Mouse (Mus musculus) adrenal gland, adult 18-20 months (tissue): ENCODE measurements around the gene Trim33. TPM values are rescaled to one million over a fixed set of nuclear protein-coding genes. Genes with fewer than 3 reads are reported as not detected.

Experiments
- DNase-seq, 2 experiments: peaks; one replicate each; pipeline ENCODE4 v3.0.0; 2021 to 2022; ENCODE audit warnings: low spot score in 2 of 2
- long read RNA-seq, 2 experiments: library from polyadenylated mRNA; stranded (forward); transcript quantifications; one replicate each; pipeline ENCODE4 v2.0.0; 2021
- total RNA-seq, 2 experiments: library from RNA; stranded (reverse); gene quantifications; 1 replicate in 1 of 2; 2 replicates in 1 of 2; pipeline ENCODE4 v1.2.3; 2021

Gene Trim33
- total RNA-seq, result 10 to 100 TPM; 28.5 to 36.8 TPM
- long read RNA-seq, experiment 1, full-length matches to known transcripts, result 1 of 2 reads
- long read RNA-seq, experiment 1, partial matches to known transcripts, result 1 of 2 reads
- long read RNA-seq, experiment 1, other reads (novel, unspliced or antisense), result 0 of 2 reads
- long read RNA-seq, experiment 2, full-length matches to known transcripts, result 1 of 17 reads
- long read RNA-seq, experiment 2, partial matches to known transcripts, result 15 of 17 reads
- long read RNA-seq, experiment 2, other reads (novel, unspliced or antisense), result 1 of 17 reads

GRCm38 (mm10) chr3:103279182-103280149 lies at the start of gene Trim33:
Gene Trim33 (plus strand): TSS chr3:103279293.
- peak; percentile 86 to 87 for DNase-seq

- no peak for DNase-seq
Observed at GRCm38 (mm10) chr3:103232398-103232797, 46.7 kb upstream of the Trim33 start.

DNA sequence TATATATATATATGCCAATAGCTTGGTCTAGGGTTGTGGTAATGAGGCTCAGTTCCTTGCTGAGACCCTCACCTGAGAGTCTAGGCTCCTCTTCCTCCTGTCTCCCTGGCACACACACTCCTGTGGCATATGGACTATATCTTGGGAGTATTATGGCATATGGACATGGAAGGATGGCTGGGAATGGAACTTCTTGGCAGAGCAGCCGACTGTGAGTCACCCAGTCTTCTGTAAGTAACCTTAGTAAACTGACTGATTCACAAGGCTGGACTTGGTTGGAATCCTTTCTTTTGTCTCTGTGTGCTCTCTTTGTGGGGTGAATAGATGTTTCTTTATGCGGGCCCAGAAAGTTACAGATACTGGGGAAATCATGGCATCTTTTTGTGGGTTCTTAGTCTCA lies 37.6 kb upstream of the Trim33 start:
- DNase-seq, result no peak

GRCm38 (mm10) chr3:103242156-103242555 lies 36.9 kb upstream of the Trim33 start:
- no peak for DNase-seq

DNA sequence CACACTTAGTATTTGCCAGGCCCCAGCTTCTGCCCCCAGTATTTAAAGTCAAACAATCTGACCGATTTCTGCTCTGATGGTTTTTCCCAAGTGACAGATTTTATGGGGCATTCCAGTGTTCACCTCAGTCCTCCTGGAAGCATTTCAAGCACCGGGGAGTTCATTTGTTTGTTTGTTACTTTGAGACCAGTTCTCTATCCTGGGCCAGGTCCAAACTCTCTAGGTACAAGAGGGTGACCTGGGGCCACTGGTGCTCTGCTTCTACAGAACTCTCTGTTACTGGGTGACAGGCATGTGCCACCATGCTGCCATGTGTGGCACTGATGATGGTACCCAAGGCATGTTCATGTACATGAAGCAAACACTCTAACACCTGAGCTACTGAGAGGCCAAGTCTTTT lies 35.6 kb upstream of the Trim33 start:
- DNase-seq, result no peak

GRCm38 (mm10) chr3:103246627-103247260 lies 32.3 kb upstream of the Trim33 start:
- DNase-seq, result no peak

- no peak for DNase-seq
Observed at GRCm38 (mm10) chr3:103256089-103256819, 22.8 kb upstream of the Trim33 start.

- DNase-seq, result peak in 1 of 2 experiments; percentile 23
Observed at GRCm38 (mm10) chr3:103262802-103263417, 16.2 kb upstream of the Trim33 start.

DNA sequence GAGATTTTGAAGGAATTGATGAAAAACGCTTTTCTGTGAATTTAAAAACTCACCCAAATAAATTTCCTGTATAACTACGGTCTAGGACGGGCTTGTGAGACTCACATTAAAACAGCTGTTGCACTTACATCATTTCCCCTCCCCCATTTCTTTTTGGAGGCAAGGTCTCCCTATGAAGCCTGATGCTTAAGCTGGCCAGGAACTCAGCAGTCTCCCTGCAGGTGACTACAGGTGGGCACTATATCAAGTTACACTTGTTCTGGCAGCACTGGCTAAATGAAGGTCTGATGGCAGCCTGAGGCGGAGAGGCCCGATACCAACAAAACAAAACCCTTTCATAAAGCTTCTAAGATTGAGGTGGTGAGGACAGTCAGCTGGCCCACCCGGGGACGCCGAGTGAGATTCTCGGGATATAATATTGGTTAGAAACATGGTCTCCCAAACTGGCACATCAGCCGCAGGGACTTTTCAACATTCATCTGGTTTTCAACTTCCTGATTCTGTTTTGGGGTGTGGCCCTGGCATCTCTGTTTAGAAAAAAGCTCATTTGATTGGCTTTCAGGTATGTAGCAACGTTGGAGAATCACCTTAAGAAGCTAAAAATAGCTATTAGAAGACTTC lies 422 bp upstream of the Trim33 start:
- DNase-seq, result peak; percentile 21 to 29

- peak; percentile 54 to 55 for DNase-seq
Observed at GRCm38 (mm10) chr3:103280241-103280761, 1.2 kb downstream of the Trim33 start.

DNA sequence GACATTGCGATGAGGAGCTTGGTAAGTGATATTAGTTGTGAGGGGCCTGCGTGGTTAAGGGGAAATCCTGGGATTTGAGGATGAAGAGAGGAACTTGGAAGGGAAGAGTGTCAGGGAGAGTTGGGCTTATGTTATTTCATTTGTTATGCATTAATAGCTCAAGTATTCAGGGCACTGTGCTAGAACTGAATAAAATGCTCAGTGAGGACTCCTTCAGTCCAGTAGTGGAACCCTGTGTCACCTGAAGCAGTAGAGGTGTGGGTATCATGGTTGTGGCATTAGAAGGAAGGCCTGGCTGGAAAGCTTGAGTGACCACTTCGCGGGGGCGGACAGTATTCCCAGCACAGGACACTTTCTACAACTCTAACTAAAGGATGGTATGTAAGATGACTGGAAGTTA lies 1.8 kb downstream of the Trim33 start:
- DNase-seq, result no peak

GRCm38 (mm10) chr3:103288761-103289160 lies 9.7 kb downstream of the Trim33 start:
- peak in 1 of 2 experiments; percentile 30 for DNase-seq

DNA sequence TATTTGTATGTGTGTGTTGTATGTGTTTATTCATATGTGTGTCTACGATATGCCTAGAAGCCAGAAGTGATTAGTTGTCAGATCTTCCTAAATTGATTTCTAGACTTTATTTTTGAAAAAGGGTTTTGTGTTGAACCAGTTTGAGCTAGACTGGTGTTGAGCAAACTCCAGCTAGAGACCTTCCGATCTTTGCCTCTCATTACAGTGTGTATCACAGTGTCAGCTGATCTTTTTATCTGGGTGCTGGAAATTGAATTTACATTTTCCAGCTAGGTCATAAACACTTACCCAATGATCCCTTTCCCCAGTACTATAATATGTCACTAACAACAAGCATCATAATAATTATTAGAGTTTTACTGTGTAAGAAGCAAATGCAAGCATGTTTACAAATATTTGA lies 12.0 kb downstream of the Trim33 start:
- DNase-seq, result no peak

GRCm38 (mm10) chr3:103305411-103305982 lies 26.4 kb downstream of the Trim33 start:
- no peak for DNase-seq

DNA sequence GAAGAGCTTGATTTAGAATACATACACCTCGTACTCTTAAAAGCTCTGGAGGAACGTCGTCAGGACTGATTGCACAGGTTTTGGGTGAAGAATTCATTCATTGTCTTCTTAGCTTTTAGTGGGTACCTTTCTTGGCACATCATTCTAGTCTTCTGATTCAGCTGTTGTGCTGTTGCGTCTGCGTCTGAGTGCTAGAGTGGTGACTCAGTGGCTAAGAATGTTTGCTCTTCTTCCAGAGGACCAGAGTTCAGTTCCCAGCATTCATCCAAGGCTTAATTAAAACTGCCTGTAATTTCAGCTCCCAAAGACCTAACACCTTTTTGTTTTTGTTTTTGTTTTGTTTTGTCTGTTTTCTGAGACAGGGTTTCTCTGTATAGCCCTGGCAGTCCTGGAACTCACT lies 30.2 kb downstream of the Trim33 start:
- no peak for DNase-seq

GRCm38 (mm10) chr3:103309750-103310149 lies 30.7 kb downstream of the Trim33 start:
- no peak for DNase-seq

DNA sequence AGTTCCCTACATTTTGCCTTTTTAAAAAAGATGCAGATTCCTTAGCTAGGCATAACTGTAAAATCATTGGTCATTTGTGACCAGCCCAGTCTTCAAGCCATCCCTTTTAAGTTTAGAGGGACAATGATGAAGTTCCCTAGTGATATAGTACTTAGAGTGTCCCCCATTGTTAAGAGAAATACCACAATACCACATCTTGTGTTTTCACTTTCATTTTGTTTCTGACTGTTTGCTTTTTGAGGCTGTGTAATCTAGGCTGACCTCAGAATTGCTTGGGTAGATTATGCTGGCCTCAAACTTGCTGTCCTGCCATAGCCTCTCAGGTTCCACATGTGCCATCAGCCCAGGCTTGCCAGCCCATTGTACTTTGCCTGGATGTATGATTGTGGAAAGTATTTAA lies 35.2 kb downstream of the Trim33 start:
- DNase-seq, result no peak

DNA sequence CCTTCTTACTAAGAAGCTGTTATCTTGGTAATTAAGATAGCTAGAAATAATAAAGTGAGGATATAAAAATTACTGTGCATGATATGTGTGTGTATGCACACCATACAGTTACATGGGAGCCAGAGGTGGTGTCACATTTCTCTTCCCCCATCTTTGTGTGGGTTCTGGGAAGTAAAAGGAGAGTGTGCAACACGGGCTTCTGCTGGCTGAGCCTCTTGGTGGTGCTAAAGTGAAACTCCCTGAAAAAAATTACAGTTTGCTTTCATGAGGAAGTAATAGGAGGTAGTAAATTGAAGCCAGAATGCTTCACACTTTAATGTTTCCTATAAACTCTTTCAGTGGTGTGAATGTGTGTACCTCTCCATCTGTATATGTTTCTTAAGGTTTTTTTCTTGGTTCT lies 56.3 kb downstream of the Trim33 start:
- DNase-seq, result no peak

GRCm38 (mm10) chr3:103346658-103347057 lies 67.6 kb downstream of the Trim33 start:
- no peak for DNase-seq
